Mouse (Mus musculus) lung, adult 18-20 months (tissue): ENCODE measurements around the gene Pgpep1.

ENCODE experiments used
- DNase-seq, 2 experiments: peaks; one replicate each; pipeline ENCODE4 v3.0.0; 2022; ENCODE audit warnings: mixed read lengths in 2 of 2

The Pgpep1 gene

GRCm38 (mm10) chr8:70630532-70631381, 29.4 kb downstream of the Pgpep1 start:
- DNase-seq, result peak; percentile 68 to 82

- peak; percentile 85 to 87 for DNase-seq
Measured at GRCm38 (mm10) chr8:70629574-70630531, 30.3 kb downstream of the Pgpep1 start.

GRCm38 (mm10) chr8:70628986-70629490, 31.1 kb downstream of the Pgpep1 start:
- DNase-seq, result no peak

- no peak for DNase-seq
Measured at GRCm38 (mm10) chr8:70627041-70627440, 33.1 kb downstream of the Pgpep1 start.

GRCm38 (mm10) chr8:70625104-70625503, 35.1 kb downstream of the Pgpep1 start:
- peak; percentile 53 to 71 for DNase-seq

- no peak for DNase-seq
Measured at GRCm38 (mm10) chr8:70622220-70622619, 38.0 kb downstream of the Pgpep1 start.

- peak; percentile 71 to 75 for DNase-seq
Measured at GRCm38 (mm10) chr8:70618888-70619334, 41.3 kb downstream of the Pgpep1 start.

- no peak for DNase-seq
Measured at GRCm38 (mm10) chr8:70617985-70618384, 42.2 kb downstream of the Pgpep1 start.

- no peak for DNase-seq
Measured at GRCm38 (mm10) chr8:70616645-70617044, 43.5 kb downstream of the Pgpep1 start.

GRCm38 (mm10) chr8:70615894-70616293, 44.3 kb downstream of the Pgpep1 start, which contains the start of gene Lrrc25:
Gene Lrrc25 (plus strand): TSS chr8:70616155.
- DNase-seq, result no peak

GRCm38 (mm10) chr8:70615281-70615680, 44.9 kb downstream of the Pgpep1 start:
- no peak for DNase-seq

GRCm38 (mm10) chr8:70614469-70614868, 45.7 kb downstream of the Pgpep1 start:
- no peak for DNase-seq

- DNase-seq, result no peak
Measured at GRCm38 (mm10) chr8:70613763-70614162, 46.4 kb downstream of the Pgpep1 start.

GRCm38 (mm10) chr8:70611849-70612248, 48.3 kb downstream of the Pgpep1 start:
- peak; percentile 89 to 91 for DNase-seq

- peak; percentile 84 to 85 for DNase-seq
Measured at GRCm38 (mm10) chr8:70610796-70611771, 49.1 kb downstream of the Pgpep1 start.

GRCm38 (mm10) chr8:70609849-70610795, 50.1 kb downstream of the Pgpep1 start:
- DNase-seq, result peak; percentile 96 to 98

- DNase-seq, result peak; percentile 92 to 95
Measured at GRCm38 (mm10) chr8:70609368-70609848, 50.8 kb downstream of the Pgpep1 start.

- no peak for DNase-seq
Measured at GRCm38 (mm10) chr8:70608749-70609367, 51.3 kb downstream of the Pgpep1 start, which contains the start of gene Ssbp4. Gene Ssbp4 (minus strand): TSS chr8:70608872.

GRCm38 (mm10) chr8:70607898-70608748, 52.1 kb downstream of the Pgpep1 start:
- no peak for DNase-seq
